Mouse (Mus musculus): ENCODE measurements around the gene Nmd3. TPM values are rescaled to one million over a fixed set of nuclear protein-coding genes. Genes with fewer than 3 reads are reported as not detected.

Gene Nmd3
- polyA plus RNA-seq, 1 experiment from 2014 or later, result 113 TPM

GRCm38 (mm10) chr3:69765206-69765605 lies 43.4 kb downstream of the Nmd3 start:
- no peak for ATAC-seq
- 93% methylated on average over 11 of the region's 11 CpGs for WGBS
- H3K27me3 ChIP-seq, result no peaks in the 10 kb centered on the region

DNA sequence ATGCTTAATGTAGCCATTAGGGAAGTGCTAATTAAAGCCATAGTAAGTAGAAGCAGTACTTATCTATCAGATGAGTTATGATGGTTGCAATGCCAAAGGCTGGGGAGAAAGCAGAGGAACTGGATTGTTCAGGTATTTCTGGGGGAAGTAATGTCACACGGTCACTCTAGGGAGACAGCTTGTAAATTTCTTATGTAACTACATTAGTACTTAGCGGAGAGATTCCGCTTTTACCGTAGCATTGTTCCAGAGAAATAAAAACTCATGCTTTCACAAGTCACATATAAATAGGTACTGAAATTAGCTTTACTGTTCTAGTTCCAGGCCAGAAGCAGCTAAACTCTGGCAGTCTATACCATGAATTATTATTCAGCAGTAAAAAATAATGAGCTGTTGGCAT lies 47.4 kb downstream of the Nmd3 start:
- Histone ChIP-seq H3K36me3 (ENCODE audit: poor library complexity, severe bottlenecking) (peaks cover 30% of the 10 kb centered on the region), H3K4me3 (no peak overlapping the region), H3K4me2 (no peak overlapping the region), H3K9me3 (replicated peaks) (no peaks in the 10 kb centered on the region), H3K9ac (no peak overlapping the region), H3K27ac (no peak overlapping the region), H3K27me3 (no peaks in the 10 kb centered on the region), H3K4me1 (no peaks in the 10 kb centered on the region)
- no peak for ATAC-seq
- WGBS, result 97% methylated on average over 4 of the region's 4 CpGs

More at GRCm38 (mm10) chr3:69765206-69765605, 43.4 kb downstream of the Nmd3 start:
- Histone ChIP-seq H3K4me2 (no peak overlapping the region), H3K36me3 (ENCODE audit: poor library complexity, severe bottlenecking) (peaks cover 36% of the 10 kb centered on the region), H3K27ac (no peak overlapping the region), H3K4me1 (no peaks in the 10 kb centered on the region), H3K9me3 (replicated peaks) (no peaks in the 10 kb centered on the region), H3K4me3 (no peak overlapping the region), H3K9ac (no peak overlapping the region)

- Histone ChIP-seq H3K36me3 (ENCODE audit: poor library complexity, severe bottlenecking) (no peaks in the 10 kb centered on the region), H3K27ac (no peak overlapping the region), H3K4me2 (no peak overlapping the region), H3K4me3 (no peak overlapping the region), H3K9me3 (replicated peaks) (no peaks in the 10 kb centered on the region), H3K4me1 (no peaks in the 10 kb centered on the region), H3K9ac (no peak overlapping the region), H3K27me3 (no peaks in the 10 kb centered on the region)
- no peak for ATAC-seq
- whole genome bisulfite sequencing, result 94% methylated on average over 4 of the region's 4 CpGs
Observed at GRCm38 (mm10) chr3:69773356-69773755, 51.6 kb downstream of the Nmd3 start.

DNA sequence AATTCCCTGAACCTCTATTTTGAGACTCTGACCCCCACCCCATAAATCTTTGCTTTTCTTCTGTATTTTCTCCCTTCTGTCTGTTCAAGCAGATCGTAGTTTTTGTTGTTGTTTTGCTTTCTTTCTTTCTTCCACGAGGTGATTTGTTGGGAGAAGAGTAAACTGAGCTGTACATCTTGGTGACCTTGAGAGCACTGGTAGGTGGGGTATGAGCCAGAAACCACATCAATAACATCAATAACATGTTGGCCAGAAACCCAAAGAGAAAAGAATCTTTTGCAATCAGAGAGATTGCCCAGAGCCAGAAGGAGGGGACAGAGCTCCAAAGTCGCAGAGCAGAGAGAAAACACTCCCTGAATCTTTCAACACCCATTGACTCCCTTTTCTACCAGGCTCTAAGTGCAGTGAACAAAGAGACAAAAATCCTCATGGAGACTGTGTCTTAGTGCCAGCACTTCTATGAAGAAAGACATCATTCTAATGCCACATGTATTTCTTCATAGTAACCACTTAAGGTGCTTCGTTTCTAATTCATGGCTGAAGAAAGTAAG lies 57.5 kb downstream of the Nmd3 start:
- Histone ChIP-seq H3K9me3 (replicated peaks) (no peaks in the 10 kb centered on the region), H3K4me1 (no peaks in the 10 kb centered on the region), H3K4me2 (no peak overlapping the region), H3K27me3 (no peaks in the 10 kb centered on the region), H3K36me3 (ENCODE audit: poor library complexity, severe bottlenecking) (no peaks in the 10 kb centered on the region), H3K27ac (no peak overlapping the region), H3K9ac (no peak overlapping the region), H3K4me3 (no peak overlapping the region)
- ATAC-seq, result no peak
- WGBS, result 85% methylated on average over 4 of the region's 4 CpGs

DNA sequence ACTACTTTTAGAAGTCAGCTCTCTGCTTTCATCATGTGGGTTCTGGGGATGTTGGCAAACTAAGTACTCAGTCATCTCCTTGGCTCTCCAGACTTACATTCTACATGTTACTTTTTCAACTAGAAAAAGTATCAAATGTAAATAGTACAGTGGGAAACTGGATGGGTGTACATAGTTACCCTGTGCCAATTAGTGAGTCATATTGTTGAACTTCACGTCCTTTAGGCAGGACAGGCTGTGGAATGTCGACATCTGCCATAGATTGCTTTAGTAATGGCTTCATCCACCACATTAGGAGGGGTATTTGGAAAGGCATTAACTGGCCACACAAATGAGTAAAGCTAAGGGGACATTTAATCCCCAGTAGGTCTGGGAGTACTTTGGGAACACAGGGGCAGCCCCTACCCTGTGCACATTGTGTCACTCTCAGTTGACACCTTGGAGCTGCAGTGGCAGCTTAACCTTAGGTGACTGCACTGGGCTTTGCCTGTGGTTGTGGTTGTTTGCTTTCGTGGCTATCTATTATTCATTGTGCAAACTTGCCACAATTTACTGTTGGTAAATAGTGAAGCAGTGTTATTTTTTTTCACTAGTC lies 71.1 kb downstream of the Nmd3 start:
- no peaks in the 10 kb centered on the region for H3K36me3 ChIP-seq (ENCODE audit: poor library complexity, severe bottlenecking)
- H3K4me1 ChIP-seq, result no peaks in the 10 kb centered on the region
- no peak overlapping the region for H3K9ac ChIP-seq
- H3K27ac ChIP-seq, result no peak overlapping the region
- no peak overlapping the region for H3K4me3 ChIP-seq
- H3K4me2 ChIP-seq, result no peak overlapping the region
- no peaks in the 10 kb centered on the region for H3K27me3 ChIP-seq
- WGBS, result 73% methylated on average over 3 of the region's 3 CpGs
- no peaks in the 10 kb centered on the region for H3K9me3 ChIP-seq (replicated peaks)
- no peak for ATAC-seq

DNA sequence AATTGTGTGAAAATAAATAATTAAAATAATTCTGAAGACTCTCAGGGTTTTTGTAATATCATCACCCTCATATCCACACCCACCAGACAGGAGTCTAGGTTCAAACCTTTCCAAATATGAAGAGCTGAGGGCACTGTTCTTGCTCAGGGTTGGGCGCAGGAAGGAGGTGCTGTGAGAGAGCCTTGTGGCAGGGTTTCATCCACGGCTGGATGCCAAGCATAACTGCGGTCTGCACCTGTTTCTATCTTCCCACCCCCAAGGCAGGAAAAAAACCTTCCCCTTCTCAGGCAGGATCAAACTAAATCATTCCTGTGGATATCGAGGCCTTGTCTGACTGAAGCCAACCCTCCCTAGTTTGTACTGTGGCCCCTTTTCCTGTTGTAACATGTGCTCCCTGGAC lies 75.7 kb downstream of the Nmd3 start:
- Histone ChIP-seq H3K4me1 (no peaks in the 10 kb centered on the region), H3K4me2 (no peak overlapping the region), H3K4me3 (no peak overlapping the region), H3K27me3 (no peaks in the 10 kb centered on the region), H3K9me3 (replicated peaks) (no peaks in the 10 kb centered on the region), H3K27ac (no peak overlapping the region), H3K36me3 (ENCODE audit: poor library complexity, severe bottlenecking) (no peaks in the 10 kb centered on the region), H3K9ac (no peak overlapping the region)
- ATAC-seq, result no peak
- 88% methylated on average over 4 of the region's 4 CpGs for whole genome bisulfite sequencing

DNA sequence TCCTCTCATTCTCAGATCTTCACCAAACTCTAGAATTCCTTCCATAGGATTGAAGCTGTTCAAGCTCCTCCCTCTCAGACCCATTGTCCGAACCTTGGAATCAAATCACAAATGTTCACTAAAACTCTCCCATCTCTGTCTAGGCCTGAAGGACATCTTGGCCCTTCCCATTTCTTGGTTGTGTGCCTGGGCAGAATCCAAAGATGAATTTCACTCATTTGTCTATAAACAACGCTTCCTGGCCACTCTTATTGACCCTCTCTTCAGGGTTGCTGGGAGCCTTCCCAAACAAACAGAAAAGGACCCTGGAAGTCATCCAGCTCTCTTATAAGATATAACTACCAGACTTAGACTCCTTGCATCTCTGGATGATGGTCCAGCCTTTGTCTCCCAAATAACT lies 76.2 kb downstream of the Nmd3 start:
- no peak overlapping the region for H3K4me3 ChIP-seq
- H3K27me3 ChIP-seq, result no peaks in the 10 kb centered on the region
- no peak overlapping the region for H3K4me2 ChIP-seq
- 88% methylated on average over 2 of the region's 2 CpGs for WGBS
- H3K9ac ChIP-seq, result no peak overlapping the region
- no peaks in the 10 kb centered on the region for H3K9me3 ChIP-seq (replicated peaks)
- H3K27ac ChIP-seq, result no peak overlapping the region
- no peaks in the 10 kb centered on the region for H3K4me1 ChIP-seq
- ATAC-seq, result no peak
- no peaks in the 10 kb centered on the region for H3K36me3 ChIP-seq (ENCODE audit: poor library complexity, severe bottlenecking)

GRCm38 (mm10) chr3:69799096-69799495 lies 77.3 kb downstream of the Nmd3 start:
- ATAC-seq, result no peak

DNA sequence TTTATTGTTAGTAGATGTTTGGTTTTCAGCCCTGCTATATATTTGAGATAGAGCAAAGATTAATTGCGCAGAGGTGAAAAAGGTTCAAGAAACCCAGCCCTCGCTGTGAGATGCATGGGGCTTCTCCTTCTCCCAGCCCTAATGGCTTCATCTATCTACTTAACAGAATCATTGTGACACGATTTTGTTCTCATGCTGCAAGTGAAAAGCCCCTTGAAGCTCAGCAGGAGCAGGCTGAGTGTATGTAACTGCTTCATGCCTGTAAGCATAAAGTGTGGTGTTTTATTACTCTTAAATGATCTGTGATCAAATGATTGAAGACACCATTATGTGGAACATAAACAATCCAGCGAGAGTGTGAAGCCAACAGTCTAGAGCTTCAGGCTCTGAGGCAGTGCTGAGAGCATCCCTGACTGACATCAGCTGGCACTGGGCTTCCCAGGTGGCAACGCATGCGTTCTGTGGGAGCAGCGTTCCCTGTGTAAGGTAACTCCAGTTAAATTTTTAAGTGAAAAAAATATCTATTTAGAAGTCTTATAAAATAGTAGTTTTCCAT lies 79.1 kb downstream of the Nmd3 start:
- H3K4me1 ChIP-seq, result no peaks in the 10 kb centered on the region
- 73% methylated on average over 7 of the region's 7 CpGs for WGBS
- ATAC-seq, result no peak
- no peaks in the 10 kb centered on the region for H3K36me3 ChIP-seq (ENCODE audit: poor library complexity, severe bottlenecking)
- no peak overlapping the region for H3K27ac ChIP-seq
- no peak overlapping the region for H3K4me2 ChIP-seq
- no peak overlapping the region for H3K9ac ChIP-seq
- H3K27me3 ChIP-seq, result no peaks in the 10 kb centered on the region
- H3K9me3 ChIP-seq (replicated peaks), result no peaks in the 10 kb centered on the region
- H3K4me3 ChIP-seq, result no peak overlapping the region

More at GRCm38 (mm10) chr3:69799096-69799495, 77.3 kb downstream of the Nmd3 start:
- Histone ChIP-seq H3K36me3 (ENCODE audit: poor library complexity, severe bottlenecking) (no peaks in the 10 kb centered on the region), H3K4me1 (no peaks in the 10 kb centered on the region), H3K27me3 (no peaks in the 10 kb centered on the region), H3K9me3 (replicated peaks) (no peaks in the 10 kb centered on the region), H3K4me2 (no peak overlapping the region), H3K27ac (no peak overlapping the region), H3K4me3 (no peak overlapping the region), H3K9ac (no peak overlapping the region)
- WGBS, result 83% methylated on average over 1 of the region's 1 CpGs

DNA sequence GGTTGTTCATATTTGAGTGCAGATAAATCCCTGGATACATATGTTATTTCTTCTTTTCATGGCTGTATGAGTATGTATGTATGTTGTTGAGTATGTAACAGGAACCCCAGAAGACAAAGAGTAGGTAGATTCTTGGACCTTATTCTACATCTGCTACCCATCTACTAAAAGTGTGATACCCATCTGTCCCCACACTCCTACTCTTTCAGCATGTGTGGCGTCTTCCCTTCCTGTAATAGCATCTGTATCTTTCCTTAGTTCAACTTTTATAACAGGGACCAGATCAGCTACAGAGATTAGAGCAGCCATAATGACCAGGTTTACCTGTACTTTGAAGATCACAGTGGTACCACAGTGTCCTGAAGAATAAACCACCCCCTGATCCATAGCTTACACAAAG lies 81.4 kb downstream of the Nmd3 start:
- H3K27ac ChIP-seq, result no peak overlapping the region
- H3K9me3 ChIP-seq (replicated peaks), result no peaks in the 10 kb centered on the region
- no peaks in the 10 kb centered on the region for H3K36me3 ChIP-seq (ENCODE audit: poor library complexity, severe bottlenecking)
- no peak overlapping the region for H3K4me3 ChIP-seq
- H3K9ac ChIP-seq, result no peak overlapping the region
- ATAC-seq, result no peak
- no peaks in the 10 kb centered on the region for H3K4me1 ChIP-seq
- WGBS, result 91% methylated on average over 1 of the region's 1 CpGs
- no peaks in the 10 kb centered on the region for H3K27me3 ChIP-seq
- H3K4me2 ChIP-seq, result no peak overlapping the region
